ENCODE assay signal across 20 mouse cellular contexts in the genomic region with DNA sequence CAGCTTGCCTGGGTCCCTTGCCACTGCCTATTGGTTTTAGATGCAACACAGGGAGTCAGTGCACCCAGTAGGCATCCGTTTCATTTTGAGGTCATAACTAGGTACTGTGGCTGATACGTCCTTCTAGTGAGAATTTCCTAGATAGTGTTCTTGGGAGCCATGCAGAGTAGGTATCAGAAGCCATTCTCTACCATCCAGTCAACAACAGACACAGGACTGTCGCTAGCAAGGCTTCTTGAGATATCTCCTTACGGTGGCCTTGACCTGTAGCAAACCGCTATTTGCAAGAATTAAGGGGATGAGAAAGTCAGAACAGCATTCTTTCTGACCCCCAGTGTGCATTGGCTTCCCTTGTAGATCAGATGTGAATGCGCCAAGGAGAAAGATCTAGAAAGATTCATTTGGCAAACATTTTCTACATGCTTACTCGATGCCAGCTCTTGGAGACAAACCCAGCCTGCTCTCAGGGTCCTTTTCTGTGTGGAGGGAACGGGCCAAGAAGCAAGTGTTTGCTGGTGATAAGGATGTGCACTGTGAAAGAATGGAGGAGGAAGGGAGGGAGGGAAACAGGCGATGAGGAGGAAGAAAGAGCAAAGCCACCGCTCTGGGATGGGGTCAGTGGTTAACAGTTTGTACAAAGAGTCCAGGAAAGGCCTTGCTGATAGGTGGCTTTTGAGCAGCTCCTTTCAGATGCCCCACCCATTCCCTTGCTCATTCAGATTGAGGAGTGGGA.
DNase-seq lines count a peak whose midpoint lies in the region; ATAC-seq lines count a peak whose summit lies in the region.
"Had no signal": no experiment of that assay in that cellular context is flagged by ENCODE, and none has a peak within 500 bp of the region (broad histone marks: within the 10 kb centered on the region; RNA-seq: fewer than 3 reads in every experiment).

No protein-coding gene starts in this region.

- no peak overlapping the region for H3K27ac ChIP-seq in liver, embryonic 15.5 days (replicated peaks)
- H3K27ac ChIP-seq in midbrain, embryonic 15.5 days, result no peak overlapping the region
- no peak overlapping the region for H3K27ac ChIP-seq in kidney, embryonic 15.5 days
- H3K27ac ChIP-seq: embryonic facial prominence, embryonic 12.5 days; heart, embryonic 15.5 days; left cerebral cortex, adult 2 months; limb, embryonic 10.5 days; stomach, postnatal 0 days had no signal

- H3K4me3 ChIP-seq in liver, embryonic 15.5 days (replicated peaks), result no peak overlapping the region
- H3K4me3 ChIP-seq in midbrain, embryonic 15.5 days, result no peak overlapping the region
- H3K4me3 ChIP-seq in kidney, embryonic 15.5 days (replicated peaks), result no peak overlapping the region
- H3K4me3 ChIP-seq: embryonic facial prominence, embryonic 12.5 days; heart, embryonic 15.5 days; left cerebral cortex, adult 2 months; limb, embryonic 10.5 days had no signal

- WGBS in liver, embryonic 15.5 days (ENCODE audit: insufficient replicate concordance), result 36% methylated on average over 10 of the region's 10 CpGs
- 92% methylated on average over 10 of the region's 10 CpGs for WGBS in midbrain, embryonic 15.5 days
- 84% methylated on average over 10 of the region's 10 CpGs for WGBS in kidney, embryonic 15.5 days

- DNase-seq in cerebellum, postnatal 10 days, result peak; percentile 16 to 30
- DNase-seq in cerebellum, adult 18-20 months, result no peak
- peak; percentile 1 for DNase-seq in spleen, adult 12 weeks (ENCODE audit: low spot score)
- no peak for DNase-seq in spleen, postnatal 4 days (ENCODE audit: low spot score in 2 of 2)
- DNase-seq: adrenal gland, postnatal 14 days; gastrocnemius, postnatal 14 days; kidney, postnatal 25 days; lung, adult 18-20 months; retina, postnatal 1 day had no signal

- peaks cover 9% of the 10 kb centered on the region for H3K4me1 ChIP-seq in liver, embryonic 15.5 days (replicated peaks)
- H3K4me1 ChIP-seq in midbrain, embryonic 15.5 days, result no peaks in the 10 kb centered on the region
- no peaks in the 10 kb centered on the region for H3K4me1 ChIP-seq in kidney, embryonic 15.5 days
- H3K4me1 ChIP-seq: embryonic facial prominence, embryonic 12.5 days; heart, embryonic 15.5 days; limb, embryonic 10.5 days had no signal

- ATAC-seq in liver, embryonic 15.5 days (ENCODE audit: insufficient read depth), result peak; percentile 51; the same call in 1 of the 2 replicates
- ATAC-seq in erythroblast, adult 5-6 weeks (replicated peaks; ENCODE audit: low FRiP score, poor library complexity, severe bottlenecking), result no peak
- ATAC-seq in midbrain, embryonic 15.5 days (replicated peaks), result no peak
- ATAC-seq in kidney, embryonic 15.5 days (replicated peaks; ENCODE audit: low FRiP score), result no peak
- ATAC-seq: CD4-positive, CD25-positive, alpha-beta regulatory T cell, adult 4 months had no signal

- H3K36me3 ChIP-seq in liver, embryonic 15.5 days (replicated peaks), result no peaks in the 10 kb centered on the region
- H3K36me3 ChIP-seq in midbrain, embryonic 15.5 days (replicated peaks), result no peaks in the 10 kb centered on the region
- H3K36me3 ChIP-seq in kidney, embryonic 15.5 days, result no peaks in the 10 kb centered on the region
- H3K36me3 ChIP-seq: embryonic facial prominence, embryonic 12.5 days; heart, embryonic 15.5 days; limb, embryonic 10.5 days had no signal

- no peak overlapping the region for H3K4me2 ChIP-seq in liver, embryonic 15.5 days
- no peak overlapping the region for H3K4me2 ChIP-seq in midbrain, embryonic 15.5 days
- no peak overlapping the region for H3K4me2 ChIP-seq in kidney, embryonic 15.5 days
- H3K4me2 ChIP-seq: embryonic facial prominence, embryonic 12.5 days; heart, embryonic 15.5 days; midbrain, embryonic 11.5 days had no signal

- no peaks in the 10 kb centered on the region for H3K9me3 ChIP-seq in liver, embryonic 15.5 days (replicated peaks)
- no peaks in the 10 kb centered on the region for H3K9me3 ChIP-seq in midbrain, embryonic 15.5 days
- H3K9me3 ChIP-seq in kidney, embryonic 15.5 days (replicated peaks), result no peaks in the 10 kb centered on the region
- H3K9me3 ChIP-seq: embryonic facial prominence, embryonic 12.5 days; heart, embryonic 15.5 days; limb, embryonic 10.5 days had no signal

- no peaks in the 10 kb centered on the region for H3K27me3 ChIP-seq in liver, embryonic 15.5 days
- no peaks in the 10 kb centered on the region for H3K27me3 ChIP-seq in midbrain, embryonic 15.5 days (replicated peaks)
- no peaks in the 10 kb centered on the region for H3K27me3 ChIP-seq in kidney, embryonic 15.5 days
- H3K27me3 ChIP-seq: embryonic facial prominence, embryonic 12.5 days; heart, embryonic 15.5 days had no signal

- H3K9ac ChIP-seq in liver, embryonic 15.5 days, result no peak overlapping the region
- H3K9ac ChIP-seq in midbrain, embryonic 15.5 days, result no peak overlapping the region
- H3K9ac ChIP-seq in kidney, embryonic 15.5 days, result no peak overlapping the region
- H3K9ac ChIP-seq: embryonic facial prominence, embryonic 12.5 days; heart, embryonic 15.5 days had no signal

Comparison
In these comparisons a context has a peak if more than half of its experiments do, and no peak if none do; other contexts are left out.
1. DNase-seq: peak in cerebellum, postnatal 10 days (2 of 2) and spleen, adult 12 weeks (single experiment); none in cerebellum, adult 18-20 months (0 of 2) and spleen, postnatal 4 days (0 of 2).